24 mouse cellular contexts compared by ENCODE assay signal in genomic region chr11:3727438-3728105, GRCm38 (mm10).
DNase-seq lines count a peak whose midpoint lies in the region; ATAC-seq and TF ChIP-seq lines count a peak whose summit lies in the region.
"Had no signal": no experiment of that assay in that cellular context is flagged by ENCODE, and none has a peak within 500 bp of the region (broad histone marks: within the 10 kb centered on the region; RNA-seq: fewer than 3 reads in every experiment).

No protein-coding gene starts in this region.

- peaks cover 42% of the 10 kb centered on the region for H3K4me1 ChIP-seq in forebrain, embryonic 13.5 days
- peaks cover 32% of the 10 kb centered on the region for H3K4me1 ChIP-seq in forebrain, embryonic 16.5 days (replicated peaks; ENCODE audit: control insufficient read depth, insufficient read depth, low read length)
- peaks cover 22% of the 10 kb centered on the region for H3K4me1 ChIP-seq in hindbrain, embryonic 13.5 days (replicated peaks)
- H3K4me1 ChIP-seq: kidney, embryonic 15.5 days; neural tube, embryonic 12.5 days had no signal

- peak overlapping the region; percentile 16; the same call in 1 of the 2 replicates for H3K9ac ChIP-seq in forebrain, embryonic 13.5 days
- H3K9ac ChIP-seq in forebrain, embryonic 16.5 days (replicated peaks; ENCODE audit: low read depth, low read length): no peak overlapping the region
- no peak overlapping the region; the same call in 1 of the 2 replicates for H3K9ac ChIP-seq in hindbrain, embryonic 13.5 days
- H3K9ac ChIP-seq: heart, embryonic 12.5 days; hindbrain, embryonic 15.5 days; kidney, embryonic 15.5 days; liver, embryonic 14.5 days; lung, embryonic 14.5 days; neural tube, embryonic 12.5 days had no signal

- no peak for TF ChIP-seq CTCF in C2C12 (IDR thresholded peaks at IDR 0.05; ENCODE audit: control insufficient read depth, insufficient read depth, insufficient read length)

- H3K79me3 ChIP-seq in C2C12 (ENCODE audit: low read depth): no peaks in the 10 kb centered on the region

- 76% methylated on average over 9 of the region's 9 CpGs for WGBS in forebrain, embryonic 13.5 days
- 78% methylated on average over 9 of the region's 9 CpGs for WGBS in forebrain, embryonic 16.5 days
- WGBS in hindbrain, embryonic 13.5 days: 75% methylated on average over 9 of the region's 9 CpGs

- H3K36me3 ChIP-seq in forebrain, embryonic 13.5 days (ENCODE audit: poor library complexity, severe bottlenecking): no peaks in the 10 kb centered on the region
- H3K36me3 ChIP-seq in forebrain, embryonic 16.5 days (ENCODE audit: control insufficient read depth, insufficient read depth): no peaks in the 10 kb centered on the region
- H3K36me3 ChIP-seq in C2C12 (ENCODE audit: control insufficient read depth, insufficient read depth): no peaks in the 10 kb centered on the region
- H3K36me3 ChIP-seq in hindbrain, embryonic 13.5 days: no peaks in the 10 kb centered on the region
- H3K36me3 ChIP-seq: heart, embryonic 12.5 days; hindbrain, embryonic 15.5 days; kidney, embryonic 15.5 days; midbrain, embryonic 10.5 days; neural tube, embryonic 12.5 days had no signal

- no peaks in the 10 kb centered on the region for H3K27me3 ChIP-seq in forebrain, embryonic 13.5 days
- no peaks in the 10 kb centered on the region for H3K27me3 ChIP-seq in forebrain, embryonic 16.5 days (replicated peaks; ENCODE audit: control insufficient read depth, insufficient read depth, low read length)
- H3K27me3 ChIP-seq in C2C12 (ENCODE audit: control insufficient read depth, insufficient read depth, insufficient read length): no peaks in the 10 kb centered on the region
- no peaks in the 10 kb centered on the region for H3K27me3 ChIP-seq in hindbrain, embryonic 13.5 days
- H3K27me3 ChIP-seq: hindbrain, embryonic 15.5 days; kidney, embryonic 15.5 days; neural tube, embryonic 12.5 days had no signal

- ATAC-seq in forebrain, embryonic 13.5 days: no peak
- ATAC-seq in forebrain, embryonic 16.5 days: no peak
- no peak for ATAC-seq in hindbrain, embryonic 13.5 days (ENCODE audit: low FRiP score)
- ATAC-seq: activated CD4-positive, CD25-positive, alpha-beta regulatory T cell, adult 4 months; forebrain, embryonic 14.5 days had no signal

- no peaks in the 10 kb centered on the region for H3K79me2 ChIP-seq in C2C12 (ENCODE audit: control insufficient read depth, insufficient read depth)

- H3ac ChIP-seq in C2C12 (ENCODE audit: control insufficient read depth, insufficient read length, low read depth): no peak overlapping the region

- no peak overlapping the region for H3K27ac ChIP-seq in forebrain, embryonic 13.5 days
- H3K27ac ChIP-seq in forebrain, embryonic 16.5 days (ENCODE audit: low read length): no peak overlapping the region
- H3K27ac ChIP-seq in hindbrain, embryonic 13.5 days: no peak overlapping the region
- H3K27ac ChIP-seq: heart, adult 2 months; hindbrain, embryonic 15.5 days; kidney, embryonic 15.5 days; liver, embryonic 14.5 days; midbrain, embryonic 10.5 days; neural tube, embryonic 12.5 days had no signal

- H3K4me3 ChIP-seq in forebrain, embryonic 13.5 days: no peak overlapping the region
- H3K4me3 ChIP-seq in forebrain, embryonic 16.5 days (replicated peaks; ENCODE audit: low read length): no peak overlapping the region
- H3K4me3 ChIP-seq in C2C12 (ENCODE audit: insufficient read depth, poor library complexity, severe bottlenecking): no peak overlapping the region
- H3K4me3 ChIP-seq in hindbrain, embryonic 13.5 days: no peak overlapping the region
- H3K4me3 ChIP-seq: heart, adult 2 months; heart, embryonic 12.5 days; hindbrain, embryonic 15.5 days; kidney, embryonic 15.5 days; midbrain, embryonic 10.5 days; myocyte; neural tube, embryonic 12.5 days had no signal

- H3K4me2 ChIP-seq in forebrain, embryonic 13.5 days: no peak overlapping the region
- H3K4me2 ChIP-seq in forebrain, embryonic 16.5 days (ENCODE audit: low read length): no peak overlapping the region
- H3K4me2 ChIP-seq in hindbrain, embryonic 13.5 days: no peak overlapping the region
- H3K4me2 ChIP-seq: heart, embryonic 12.5 days; hindbrain, embryonic 15.5 days; kidney, embryonic 15.5 days; lung, embryonic 14.5 days; neural tube, embryonic 12.5 days had no signal

- H3K9me3 ChIP-seq in forebrain, embryonic 13.5 days (replicated peaks): no peaks in the 10 kb centered on the region
- no peaks in the 10 kb centered on the region for H3K9me3 ChIP-seq in forebrain, embryonic 16.5 days (ENCODE audit: control insufficient read depth, low read length)
- H3K9me3 ChIP-seq in hindbrain, embryonic 13.5 days: no peaks in the 10 kb centered on the region
- H3K9me3 ChIP-seq: heart, embryonic 12.5 days; hindbrain, embryonic 15.5 days; kidney, embryonic 15.5 days; midbrain, embryonic 10.5 days; neural tube, embryonic 12.5 days had no signal

- DNase-seq in brain, adult 2 months (ENCODE audit: low read depth, low spot score): peak; percentile 79
- peak; percentile 46 to 51 for DNase-seq in cerebellum, postnatal 36 days
- no peak for DNase-seq in urinary bladder, postnatal 4 days (ENCODE audit: low spot score in 2 of 2)
- DNase-seq: adrenal gland, adult 2 months; adrenal gland, postnatal 36 days; heart, adult 2 months; heart, postnatal 4 days; kidney, adult 18-20 months; kidney, postnatal 25 days; liver; lung, embryonic 14.5 days had no signal

TF ChIP-seq in C2C12, 6 proteins besides CTCF, POLR2A, EP300 and RAD21:
- no peak for TF ChIP-seq MAX (IDR thresholded peaks at IDR 0.05)
- no peak for TF ChIP-seq CEBPB (IDR thresholded peaks at IDR 0.05; ENCODE audit: low read depth)
- no peak for TF ChIP-seq MYOG (IDR thresholded peaks at IDR 0.05; ENCODE audit: control insufficient read depth, extremely low read depth, insufficient read length)
- TF ChIP-seq USF1 (IDR thresholded peaks at IDR 0.05; ENCODE audit: low read depth): no peak
- peak; percentile 49 for TF ChIP-seq MYOD1 (IDR thresholded peaks at IDR 0.05; ENCODE audit: control insufficient read depth, insufficient read length, low read depth)
- no peak for TF ChIP-seq FOSL1 (IDR thresholded peaks at IDR 0.05; ENCODE audit: insufficient read depth, low read length, poor library complexity, severe bottlenecking)

Comparison
In these comparisons a context has a peak if more than half of its experiments do, and no peak if none do; other contexts are left out.
1. DNase-seq: peak in brain, adult 2 months (single experiment) and cerebellum, postnatal 36 days (2 of 2); none in urinary bladder, postnatal 4 days (0 of 2).